Comparison of ENCODE assay signal across 8 mouse cellular contexts in the genomic region with DNA sequence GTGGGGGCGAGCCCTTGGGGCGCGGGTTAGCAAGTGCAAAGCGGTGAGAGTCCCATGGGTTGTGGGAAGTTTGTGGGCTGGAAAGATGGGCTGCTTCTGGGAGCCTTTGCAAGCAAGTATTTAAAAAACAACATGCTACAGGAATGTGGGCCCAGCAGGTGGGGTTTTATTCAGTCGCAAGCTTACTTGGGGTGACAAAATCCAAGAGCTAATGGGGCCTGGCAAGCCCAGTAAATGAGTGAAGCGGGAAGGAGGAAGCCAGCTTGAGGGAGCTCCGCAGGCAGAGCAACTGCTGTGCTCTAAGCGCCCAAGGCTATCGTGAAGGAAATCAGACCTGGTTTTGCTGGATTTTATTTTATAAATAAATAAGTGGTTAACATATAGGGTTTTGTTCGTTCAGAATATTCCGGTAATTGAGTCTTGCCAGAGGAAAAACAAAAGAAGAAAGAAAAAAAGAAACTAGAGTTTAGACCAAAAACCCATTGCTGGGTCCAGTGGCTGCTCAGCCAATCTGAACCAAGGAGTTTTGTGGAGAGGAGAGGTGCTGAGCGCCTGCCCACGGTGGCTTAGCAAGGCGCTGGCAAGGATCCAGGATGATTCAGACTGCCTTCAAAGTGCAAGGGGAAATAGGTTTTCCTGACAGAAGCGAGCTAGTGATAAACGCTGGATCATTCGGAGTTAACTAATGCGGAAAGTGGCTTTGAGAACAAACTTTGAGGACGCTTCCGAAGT. TPM values are rescaled to one million over a fixed set of nuclear protein-coding genes. Genes with fewer than 3 reads are reported as not detected.
DNase-seq lines count a peak whose midpoint lies in the region; ATAC-seq lines count a peak whose summit lies in the region.

TSS of gene Stxbp6 (minus strand) at position 99 of the 732 bp plus-strand sequence.

- DNase-seq in embryonic facial prominence, embryonic 11.5 days (ENCODE audit: low spot score), result peak; percentile 55
- peak; percentile 70 for DNase-seq in yolk sac, embryonic 10.5 days (ENCODE audit: low spot score)

- H3K9me3 ChIP-seq in erythroblast, embryonic 14.5 days (ENCODE audit: control insufficient read depth, low read length), result no peaks in the 10 kb centered on the region; the same call in 1 of the 2 replicates
- H3K9me3 ChIP-seq in embryonic facial prominence, embryonic 11.5 days (replicated peaks; ENCODE audit: control insufficient read depth, low read length), result no peaks in the 10 kb centered on the region
- H3K9me3 ChIP-seq in heart, embryonic 11.5 days (replicated peaks; ENCODE audit: control insufficient read depth, low read length), result no peaks in the 10 kb centered on the region
- H3K9me3 ChIP-seq in kidney, embryonic 16.5 days (ENCODE audit: low read length), result no peaks in the 10 kb centered on the region
- H3K9me3 ChIP-seq in liver, embryonic 12.5 days (replicated peaks), result no peaks in the 10 kb centered on the region
- no peaks in the 10 kb centered on the region for H3K9me3 ChIP-seq in neural tube, embryonic 12.5 days

- H3K27ac ChIP-seq in embryonic facial prominence, embryonic 11.5 days (replicated peaks; ENCODE audit: low read depth, low read length), result peak within 1 kb of the TSS; percentile 28; the same call in 1 of the 2 replicates
- H3K27ac ChIP-seq in heart, embryonic 11.5 days (ENCODE audit: low read depth, low read length), result peak within 1 kb of the TSS; percentile 72
- peak within 1 kb of the TSS; percentile 97 for H3K27ac ChIP-seq in kidney, embryonic 16.5 days (ENCODE audit: low read length)
- peak within 1 kb of the TSS; percentile 45 for H3K27ac ChIP-seq in liver, embryonic 12.5 days
- peak within 1 kb of the TSS; percentile 37; the same call in 1 of the 2 replicates for H3K27ac ChIP-seq in neural tube, embryonic 12.5 days

- H3K4me2 ChIP-seq in embryonic facial prominence, embryonic 11.5 days (ENCODE audit: low read depth, low read length), result peak within 1 kb of the TSS; percentile 93
- peak within 1 kb of the TSS; percentile 87 for H3K4me2 ChIP-seq in heart, embryonic 11.5 days
- peak within 1 kb of the TSS; percentile 97 for H3K4me2 ChIP-seq in kidney, embryonic 16.5 days (replicated peaks; ENCODE audit: low read depth, low read length)
- peak within 1 kb of the TSS; percentile 65 for H3K4me2 ChIP-seq in liver, embryonic 12.5 days
- H3K4me2 ChIP-seq in neural tube, embryonic 12.5 days (replicated peaks), result peak within 1 kb of the TSS; percentile 99

- H3K4me3 ChIP-seq in erythroblast, embryonic 14.5 days (replicated peaks), result peak within 1 kb of the TSS; percentile 56
- H3K4me3 ChIP-seq in embryonic facial prominence, embryonic 11.5 days (ENCODE audit: low read depth, low read length), result peak within 1 kb of the TSS; percentile 73
- peak within 1 kb of the TSS; percentile 69 for H3K4me3 ChIP-seq in heart, embryonic 11.5 days (ENCODE audit: low read depth, low read length)
- peak within 1 kb of the TSS; percentile 87 for H3K4me3 ChIP-seq in kidney, embryonic 16.5 days (ENCODE audit: low read length)
- H3K4me3 ChIP-seq in liver, embryonic 12.5 days, result peak within 1 kb of the TSS; percentile 56
- H3K4me3 ChIP-seq in neural tube, embryonic 12.5 days, result peak within 1 kb of the TSS; percentile 74

- ATAC-seq in erythroblast, adult 5-6 weeks (replicated peaks; ENCODE audit: low FRiP score, poor library complexity, severe bottlenecking), result no peak
- peak; percentile 36; the same call in 1 of the 2 replicates for ATAC-seq in embryonic facial prominence, embryonic 11.5 days (replicated peaks; ENCODE audit: insufficient number of reproducible peaks, low FRiP score, low TSS enrichment, low read depth)
- peak; percentile 23; the same call in 1 of the 2 replicates for ATAC-seq in heart, embryonic 11.5 days (replicated peaks; ENCODE audit: insufficient number of reproducible peaks, low FRiP score, low TSS enrichment)
- ATAC-seq in kidney, embryonic 16.5 days (ENCODE audit: low FRiP score, low TSS enrichment), result peak; percentile 68
- peak; percentile 22; the same call in 1 of the 2 replicates for ATAC-seq in liver, embryonic 12.5 days
- peak; percentile 52 for ATAC-seq in neural tube, embryonic 12.5 days (ENCODE audit: low FRiP score, low read depth)

- H3K4me1 ChIP-seq in erythroblast, embryonic 14.5 days (ENCODE audit: control insufficient read depth), result no peaks in the 10 kb centered on the region
- no peaks in the 10 kb centered on the region for H3K4me1 ChIP-seq in embryonic facial prominence, embryonic 11.5 days (ENCODE audit: control insufficient read depth, insufficient read depth, low read length)
- peaks cover 4% of the 10 kb centered on the region for H3K4me1 ChIP-seq in heart, embryonic 11.5 days (ENCODE audit: control insufficient read depth, insufficient read depth, low read length)
- peaks cover 26% of the 10 kb centered on the region for H3K4me1 ChIP-seq in kidney, embryonic 16.5 days (ENCODE audit: insufficient read depth, low read length)
- no peaks in the 10 kb centered on the region for H3K4me1 ChIP-seq in liver, embryonic 12.5 days
- H3K4me1 ChIP-seq in neural tube, embryonic 12.5 days, result peaks cover 8% of the 10 kb centered on the region

- no peaks in the 10 kb centered on the region for H3K36me3 ChIP-seq in erythroblast, embryonic 14.5 days (ENCODE audit: control insufficient read depth)
- H3K36me3 ChIP-seq in embryonic facial prominence, embryonic 11.5 days (replicated peaks; ENCODE audit: control insufficient read depth, insufficient read depth, low read depth, low read length), result no peaks in the 10 kb centered on the region
- H3K36me3 ChIP-seq in heart, embryonic 11.5 days (ENCODE audit: control insufficient read depth, insufficient read depth, low read length), result no peaks in the 10 kb centered on the region
- H3K36me3 ChIP-seq in kidney, embryonic 16.5 days (ENCODE audit: insufficient read depth, low read length), result no peaks in the 10 kb centered on the region
- no peaks in the 10 kb centered on the region for H3K36me3 ChIP-seq in liver, embryonic 12.5 days
- no peaks in the 10 kb centered on the region for H3K36me3 ChIP-seq in neural tube, embryonic 12.5 days

- peak within 1 kb of the TSS; percentile 89 for H3K9ac ChIP-seq in embryonic facial prominence, embryonic 11.5 days (replicated peaks; ENCODE audit: low read length)
- peak within 1 kb of the TSS; percentile 89 for H3K9ac ChIP-seq in heart, embryonic 11.5 days (ENCODE audit: low read depth, low read length)
- peak within 1 kb of the TSS; percentile 93 for H3K9ac ChIP-seq in kidney, embryonic 16.5 days (replicated peaks; ENCODE audit: low read length)
- peak within 1 kb of the TSS; percentile 55 for H3K9ac ChIP-seq in liver, embryonic 12.5 days
- peak within 1 kb of the TSS; percentile 69 for H3K9ac ChIP-seq in neural tube, embryonic 12.5 days

- peaks cover 25% of the 10 kb centered on the region for H3K27me3 ChIP-seq in erythroblast, embryonic 14.5 days (ENCODE audit: control insufficient read depth)
- H3K27me3 ChIP-seq in embryonic facial prominence, embryonic 11.5 days (ENCODE audit: control insufficient read depth, insufficient read depth, low read length), result no peaks in the 10 kb centered on the region; the same call in 1 of the 2 replicates
- H3K27me3 ChIP-seq in heart, embryonic 11.5 days (ENCODE audit: control insufficient read depth, insufficient read depth, low read length), result no peaks in the 10 kb centered on the region
- H3K27me3 ChIP-seq in kidney, embryonic 16.5 days (ENCODE audit: insufficient read depth, low read length), result no peaks in the 10 kb centered on the region
- H3K27me3 ChIP-seq in liver, embryonic 12.5 days (replicated peaks), result peaks cover 46% of the 10 kb centered on the region
- H3K27me3 ChIP-seq in neural tube, embryonic 12.5 days (replicated peaks), result 0 out of 2 replicates have a peak, but pooled peaks cover 7% of the 10 kb centered on the region

- 2% methylated on average over 20 of the region's 20 CpGs for WGBS in embryonic facial prominence, embryonic 11.5 days
- 1% methylated on average over 20 of the region's 20 CpGs for WGBS in heart, embryonic 11.5 days (ENCODE audit: insufficient replicate concordance)
- whole genome bisulfite sequencing in kidney, embryonic 16.5 days, result 2% methylated on average over 20 of the region's 20 CpGs
- WGBS in liver, embryonic 12.5 days (ENCODE audit: insufficient replicate concordance), result 3% methylated on average over 20 of the region's 20 CpGs
- 3% methylated on average over 20 of the region's 20 CpGs for WGBS in neural tube, embryonic 12.5 days

RNA-seq across cellular contexts. Expression of gene Stxbp6, which starts in this region (rescaled TPM):
- not detected in 2 replicates for polyA plus RNA-seq in erythroblast, embryonic 14.5 days (2012)
- 1.5 and 19.0 TPM in 2 replicates for total RNA-seq in erythroblast, adult 5-6 weeks (2015; ENCODE audit: low replicate concordance)
- total RNA-seq in erythroblast, adult 5-6 weeks (2017; ENCODE audit: low replicate concordance), result 1.6 and 2.4 TPM in 2 replicates
- 8.9 and 9.9 TPM in 2 replicates for polyA plus RNA-seq in embryonic facial prominence, embryonic 11.5 days (2014; fragmentation: Nextera tagmentation; extraction: Ambion mirVana)
- polyA plus RNA-seq in heart, embryonic 11.5 days (2014; fragmentation: Nextera tagmentation; extraction: Ambion mirVana), result 9.9 and 11.0 TPM in 2 replicates
- polyA plus RNA-seq in kidney, embryonic 16.5 days (2015; fragmentation: Nextera tagmentation; extraction: Ambion mirVana), result 29.1 and 35.6 TPM in 2 replicates
- 5.5 and 6.7 TPM in 2 replicates for polyA plus RNA-seq in liver, embryonic 12.5 days (2016; fragmentation: Nextera tagmentation; extraction: Ambion mirVana)
- 9.4 and 10.9 TPM in 2 replicates for polyA plus RNA-seq in neural tube, embryonic 12.5 days (2016; fragmentation: Nextera tagmentation; extraction: Ambion mirVana)

Comparison
In these comparisons a context has a peak if more than half of its experiments do, and no peak if none do; other contexts are left out.
1. H3K27ac ChIP-seq: peak in every context shown above with its lines; median percentile 97 in kidney, embryonic 16.5 days; 72 in heart, embryonic 11.5 days; 45 in liver, embryonic 12.5 days; 37 in neural tube, embryonic 12.5 days; 28 in embryonic facial prominence, embryonic 11.5 days.